Mouse (Mus musculus) MEL (cell line): Measurements from ENCODE around the gene Hhipl2. TPM values are rescaled to one million over a fixed set of nuclear protein-coding genes. Genes with fewer than 3 reads are reported as not detected.

Experiments used
- DNase-seq: peaks from one replicate; pipeline ENCODE4 v3.0.0; 2011; ENCODE audit warnings: low read depth, low spot score
- H3K27ac ChIP-seq: 2 replicates; pipeline ENCODE4 v1.5.1; 2012; ENCODE audit warnings: low read depth, mild to moderate bottlenecking, control low read depth, low read length, moderate library complexity; ENCODE audit not compliant: control insufficient read depth
- H3K27me3 ChIP-seq, 2 experiments: fragments of 150-350 bp in 1 of 2; sonication (generic) in 1 of 2; 2 replicates each; pipeline ENCODE4 v1.6.1; 2012; ENCODE audit warnings: low read length in 2 of 2, mild to moderate bottlenecking in 2 of 2, improper control_type of control experiment in 1 of 2, moderate library complexity in 1 of 2; ENCODE audit not compliant: insufficient read depth in 2 of 2, control insufficient read depth in 1 of 2
- H3K36me3 ChIP-seq, 2 experiments: 2 replicates each; pipeline ENCODE4 v1.6.1; 2012 to 2014; ENCODE audit warnings: low read length in 2 of 2, improper control_type of control experiment in 1 of 2, inconsistent platforms in 1 of 2, mild to moderate bottlenecking in 1 of 2; ENCODE audit not compliant: insufficient read depth in 2 of 2, control insufficient read depth in 1 of 2
- H3K4me1 ChIP-seq, 2 experiments: fragments of 150-350 bp in 1 of 2; sonication (generic) in 1 of 2; 2 replicates each; pipeline ENCODE4 v1.6.1; 2012; ENCODE audit warnings: low read length in 2 of 2, improper control_type of control experiment in 1 of 2, mild to moderate bottlenecking in 1 of 2; ENCODE audit not compliant: insufficient read depth in 2 of 2, control insufficient read depth in 1 of 2
- H3K4me3 ChIP-seq, 2 experiments: fragments of 150-350 bp in 1 of 2; sonication (generic) in 1 of 2; 2 replicates each; pipeline ENCODE4 v1.5.1; 2012; ENCODE audit warnings: low read depth in 2 of 2, low read length in 2 of 2, mild to moderate bottlenecking in 2 of 2, moderate library complexity in 2 of 2, control low read depth in 1 of 2, improper control_type of control experiment in 1 of 2; ENCODE audit not compliant: control insufficient read depth in 1 of 2, insufficient read depth in 1 of 2
- H3K79me2 ChIP-seq: 2 replicates; pipeline ENCODE4 v1.6.1; 2012; ENCODE audit warnings: mild to moderate bottlenecking, low read length, moderate library complexity; ENCODE audit not compliant: control insufficient read depth, poor library complexity, insufficient read depth
- H3K9ac ChIP-seq: 2 replicates; pipeline ENCODE4 v1.6.1; 2012; ENCODE audit warnings: low read depth, mild to moderate bottlenecking, control low read depth, low read length, moderate library complexity; ENCODE audit not compliant: control insufficient read depth, poor library complexity, severe bottlenecking
- H3K9me3 ChIP-seq: fragments of 150-350 bp; sonication (generic); replicated peaks from 2 replicates; pipeline ENCODE4 v1.6.1; 2012; ENCODE audit warnings: mild to moderate bottlenecking, low read length, improper control_type of control experiment, moderate library complexity; ENCODE audit not compliant: insufficient read depth
- CTCF ChIP-seq, 3 experiments: IDR thresholded peaks in 2 of 3; conservative IDR thresholded peaks in 1 of 3; 2 replicates each; pipeline ENCODE4 v1.5.1; 2011 to 2012; ENCODE audit warnings: low read length in 3 of 3, low read depth in 2 of 3, mild to moderate bottlenecking in 2 of 3, improper control_type of control experiment in 1 of 3, inconsistent platforms in 1 of 3, mixed read lengths in 1 of 3, moderate library complexity in 1 of 3; ENCODE audit not compliant: control insufficient read depth in 1 of 3, insufficient read depth in 1 of 3, poor library complexity in 1 of 3, severe bottlenecking in 1 of 3
- ETS1 ChIP-seq: IDR thresholded peaks from 2 replicates; pipeline ENCODE4 v1.6.1; 2012; ENCODE audit warnings: low read depth, mild to moderate bottlenecking, inconsistent platforms, low read length, improper control_type of control experiment, moderate library complexity
- JUND ChIP-seq: IDR thresholded peaks from 2 replicates; pipeline ENCODE4 v1.6.1; 2011; ENCODE audit warnings: low read depth, mild to moderate bottlenecking, improper control_type of control experiment, low read length
- MAFK ChIP-seq: IDR thresholded peaks from 2 replicates; pipeline ENCODE4 v1.6.1; 2011; ENCODE audit warnings: low read depth, mild to moderate bottlenecking, low read length, improper control_type of control experiment, borderline replicate concordance
- MXI1 ChIP-seq: IDR thresholded peaks from 2 replicates; pipeline ENCODE4 v1.6.1; 2011; ENCODE audit warnings: mild to moderate bottlenecking, low read depth, low read length, improper control_type of control experiment
- MYC ChIP-seq: IDR thresholded peaks from 2 replicates; pipeline ENCODE4 v1.6.1; 2011; ENCODE audit warnings: low read depth, mild to moderate bottlenecking, low read length, improper control_type of control experiment, moderate library complexity
- NELFE ChIP-seq: IDR thresholded peaks from 2 replicates; pipeline ENCODE4 v1.6.1; 2011; ENCODE audit warnings: low read depth, low read length, improper control_type of control experiment
- POLR2A ChIP-seq, 2 experiments: IDR thresholded peaks; 2 replicates each; pipeline ENCODE4 v1.6.1; 2011 to 2012; ENCODE audit warnings: low read length in 2 of 2, mild to moderate bottlenecking in 2 of 2, control low read depth in 1 of 2, improper control_type of control experiment in 1 of 2, low read depth in 1 of 2, moderate library complexity in 1 of 2; ENCODE audit not compliant: control insufficient read depth in 1 of 2, insufficient read depth in 1 of 2, poor library complexity in 1 of 2
- POLR2AphosphoS5 ChIP-seq: IDR thresholded peaks from 2 replicates; pipeline ENCODE4 v1.6.1; 2012; ENCODE audit warnings: low read depth, borderline replicate concordance, mild to moderate bottlenecking, inconsistent platforms, low read length, moderate library complexity, mixed read lengths
- RAD21 ChIP-seq: IDR thresholded peaks from 2 replicates; pipeline ENCODE4 v1.6.1; 2011; ENCODE audit warnings: mild to moderate bottlenecking, low read depth, low read length, improper control_type of control experiment
- SIN3A ChIP-seq: IDR thresholded peaks from 2 replicates; pipeline ENCODE4 v1.6.1; 2012; ENCODE audit warnings: low read length, improper control_type of control experiment, inconsistent platforms
- SMC3 ChIP-seq: IDR thresholded peaks from 2 replicates; pipeline ENCODE4 v1.6.1; 2011; ENCODE audit warnings: low read depth, low read length, improper control_type of control experiment
- TCF12 ChIP-seq: IDR thresholded peaks from 2 replicates; pipeline ENCODE4 v1.6.1; 2014; ENCODE audit warnings: low read depth, mild to moderate bottlenecking, inconsistent platforms, low read length, improper control_type of control experiment, moderate library complexity
- UBTF ChIP-seq: IDR thresholded peaks from 2 replicates; pipeline ENCODE4 v1.6.1; 2012; ENCODE audit warnings: low read depth, mild to moderate bottlenecking, inconsistent platforms, low read length, improper control_type of control experiment, moderate library complexity, borderline replicate concordance; ENCODE audit not compliant: insufficient read depth
- USF1 ChIP-seq: IDR thresholded peaks from 2 replicates; pipeline ENCODE4 v1.6.1; 2014; ENCODE audit warnings: low read depth, mild to moderate bottlenecking, inconsistent platforms, low read length, improper control_type of control experiment, moderate library complexity
- USF2 ChIP-seq, 2 experiments: IDR thresholded peaks; 2 replicates each; pipeline ENCODE4 v1.6.1; 2011 to 2012; ENCODE audit warnings: improper control_type of control experiment in 2 of 2, low read length in 2 of 2, borderline replicate concordance in 1 of 2, inconsistent platforms in 1 of 2, low read depth in 1 of 2, mild to moderate bottlenecking in 1 of 2; ENCODE audit not compliant: insufficient read depth in 1 of 2
- ZC3H11A ChIP-seq: IDR thresholded peaks from 2 replicates; pipeline ENCODE4 v1.6.1; 2012; ENCODE audit warnings: low read depth, mild to moderate bottlenecking, inconsistent platforms, low read length, improper control_type of control experiment
- ZKSCAN1 ChIP-seq: IDR thresholded peaks from 2 replicates; pipeline ENCODE4 v1.6.1; 2012; ENCODE audit warnings: low read depth, mild to moderate bottlenecking, inconsistent platforms, low read length, improper control_type of control experiment, moderate library complexity
- ZMIZ1 ChIP-seq: IDR thresholded peaks from 2 replicates; pipeline ENCODE4 v1.6.1; 2012; ENCODE audit warnings: low read depth, mild to moderate bottlenecking, inconsistent platforms, low read length, improper control_type of control experiment, moderate library complexity
- ZNF384 ChIP-seq: IDR thresholded peaks from 2 replicates; pipeline ENCODE4 v1.6.1; 2012; ENCODE audit warnings: low read depth, mild to moderate bottlenecking, inconsistent platforms, low read length, improper control_type of control experiment
- polyA plus RNA-seq, 2 experiments: library from polyadenylated mRNA; stranded (reverse) in 1 of 2; unstranded in 1 of 2; fragments of >175 nt in 1 of 2; fragments of >200 nt in 1 of 2; gene quantifications; 2 replicates each; pipeline versions ENCODE4 v1.2.1 to v1.2.4; 2012; ENCODE audit warnings: low replicate concordance in 2 of 2, low read depth in 1 of 2; ENCODE audit not compliant: insufficient read length in 2 of 2, insufficient read depth in 1 of 2, missing spikeins in 1 of 2
- total RNA-seq: library from RNA; depleted of rRNA; stranded (reverse); fragments of 300-350 nt; gene quantifications from 2 replicates; pipeline ENCODE4 v1.2.3, GENCODE M21; 2012

The Hhipl2 gene
- total and polyA plus RNA-seq, 3 experiments, result 0.08 to 0.63 TPM; not detected in 1

- TF ChIP-seq NELFE (0 out of 2 replicates have a peak, but pooled peaks have one; percentile 20), SIN3A (peak; percentile 39; the same call in 1 of the 2 replicates), TCF12 (0 out of 2 replicates have a peak, but pooled peaks have one; percentile 17), ZNF384 (0 out of 2 replicates have a peak, but pooled peaks have one; percentile 15), ZKSCAN1 (no peak), ZC3H11A (peak; percentile 72), RAD21 (peak; percentile 88), JUND (no peak), SMC3 (peak; percentile 80), MYC (0 out of 2 replicates have a peak, but pooled peaks have one; percentile 28), ETS1 (no peak), POLR2AphosphoS5 (no peak), UBTF (no peak), USF1 (no peak), CTCF (IDR thresholded peaks at IDR 0.05 in 2 of 3, conservative IDR thresholded peaks at IDR 0.05 in 1 of 3; ENCODE audit: control insufficient read depth in 1 of 3, insufficient read depth in 1 of 3, low read depth in 2 of 3, low read length in 3 of 3, poor library complexity in 1 of 3, severe bottlenecking in 1 of 3) (peak; percentile 84 to 97 (median 94)), USF2 (IDR thresholded peaks at IDR 0.05; ENCODE audit: borderline replicate concordance in 1 of 2, insufficient read depth in 1 of 2, low read depth in 1 of 2, low read length in 2 of 2) (no peak), POLR2A (IDR thresholded peaks at IDR 0.05; ENCODE audit: control insufficient read depth in 1 of 2, insufficient read depth in 1 of 2, low read depth in 1 of 2, low read length in 2 of 2, poor library complexity in 1 of 2) (peak in 1 of 2 experiments; percentile 36; a peak in 1 of 4 replicates), ZMIZ1 (no peak), MAFK (no peak), MXI1 (peak; percentile 71)
- TF ChIP-seq, all 39 proteins: peak for 11
- Histone ChIP-seq H3K9me3 (no peaks in the 10 kb centered on the region), H3K36me3 (no peaks in the 10 kb centered on the region), H3K79me2 (no peaks in the 10 kb centered on the region), H3K4me1 (no peaks in the 10 kb centered on the region), H3K27me3 (no peaks in the 10 kb centered on the region), H3K4me3 (peak overlapping the region; percentile 79 to 96), H3K27ac (no peak overlapping the region), H3K9ac (peak overlapping the region; percentile 82)
- peak; percentile 80 for DNase-seq
These were observed 21.0 kb downstream of the Hhipl2 start for GRCm38 (mm10) chr1:183439036-183439435.
